Mouse (Mus musculus) erythroblast, embryonic 14.5 days (primary cell): ENCODE results near the gene Spag6.

Source experiments
- GATA1 ChIP-seq: IDR thresholded peaks from 2 replicates; pipeline ENCODE4 v1.6.1; 2012; ENCODE audit warnings: low read length, inconsistent platforms, mixed read lengths
- TAL1 ChIP-seq: IDR thresholded peaks from 3 replicates; pipeline ENCODE4 v1.6.1; 2012; ENCODE audit warnings: low read length, inconsistent platforms, mixed read lengths

DNA sequence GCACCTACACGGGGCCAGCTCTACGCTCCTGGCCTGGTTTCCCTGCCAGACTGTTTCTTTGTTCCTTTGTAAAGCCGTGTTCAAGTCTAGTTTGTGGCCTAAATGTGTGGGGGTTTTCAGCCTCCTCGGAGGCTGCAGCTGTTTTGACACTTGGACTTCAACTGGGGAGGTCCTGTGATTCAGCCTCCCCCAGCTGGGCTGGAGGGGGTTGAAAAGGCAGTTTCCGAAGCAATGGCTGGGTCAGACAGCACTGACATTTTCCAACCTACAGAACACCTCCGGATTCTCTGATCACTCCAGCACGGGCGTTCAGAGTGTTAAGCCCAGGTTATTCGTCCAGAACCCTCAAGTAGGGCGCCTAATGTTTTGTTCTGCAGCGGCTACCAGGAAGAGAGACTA, 21.1 kb upstream of the Spag6 start:
- no peak for TF ChIP-seq GATA1
- TF ChIP-seq TAL1, result no peak
